Mouse (Mus musculus) c-Kit-positive CD71-positive TER-119-negative erythroid progenitor cells, embryonic 14.5 days (primary cell): Measurements from ENCODE around the gene Rundc3b.

Source experiments
- DNase-seq: peaks from one replicate; pipeline ENCODE4 v3.0.0-alpha.2; 2013; ENCODE audit warnings: low read depth

The Rundc3b gene

GRCm38 (mm10) chr5:8622596-8623231 is at the start of gene Rundc3b:
Gene Rundc3b, minus strand, starts transcription at chr5:8622952.
- peak; percentile 58 for DNase-seq

GRCm38 (mm10) chr5:8669606-8670005 is 46.9 kb upstream of the Rundc3b start:
- DNase-seq: no peak

DNA sequence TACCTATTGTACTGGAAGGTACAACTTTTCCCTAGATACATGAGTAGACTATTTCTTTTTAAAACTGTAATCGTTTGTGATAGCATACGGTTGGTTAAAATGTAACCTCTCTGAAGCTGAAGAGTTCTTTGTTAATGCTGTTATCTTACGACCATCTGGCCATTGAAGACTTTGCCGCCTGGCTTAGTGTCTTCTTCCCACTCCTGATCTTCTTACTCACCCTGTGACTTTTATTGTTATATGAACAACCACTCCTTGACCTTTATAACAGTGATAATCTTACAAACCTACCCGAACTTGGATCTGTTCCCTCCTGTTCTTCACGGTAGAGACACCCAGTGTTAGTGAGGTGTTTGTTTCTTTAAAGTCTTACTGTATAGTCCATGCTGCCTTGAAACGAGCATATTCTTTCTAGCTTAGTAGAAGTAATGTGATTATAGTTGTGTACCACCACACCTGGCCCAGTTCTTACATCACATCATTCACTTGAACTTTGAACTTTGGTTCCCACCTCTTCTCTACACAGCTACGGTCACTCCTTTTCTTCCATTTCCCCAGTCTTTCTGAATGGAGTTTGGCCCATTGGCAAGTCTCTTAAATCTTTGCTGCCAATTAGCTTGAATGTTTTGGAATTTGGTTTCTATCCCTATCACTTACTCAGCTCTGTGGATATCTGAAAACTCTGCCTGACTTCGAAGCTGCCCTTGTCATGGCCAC is 45.2 kb upstream of the Rundc3b start:
- DNase-seq: no peak

GRCm38 (mm10) chr5:8664678-8665077 is 41.9 kb upstream of the Rundc3b start:
- no peak for DNase-seq

GRCm38 (mm10) chr5:8660738-8661151 is 38.0 kb upstream of the Rundc3b start:
- no peak for DNase-seq

DNA sequence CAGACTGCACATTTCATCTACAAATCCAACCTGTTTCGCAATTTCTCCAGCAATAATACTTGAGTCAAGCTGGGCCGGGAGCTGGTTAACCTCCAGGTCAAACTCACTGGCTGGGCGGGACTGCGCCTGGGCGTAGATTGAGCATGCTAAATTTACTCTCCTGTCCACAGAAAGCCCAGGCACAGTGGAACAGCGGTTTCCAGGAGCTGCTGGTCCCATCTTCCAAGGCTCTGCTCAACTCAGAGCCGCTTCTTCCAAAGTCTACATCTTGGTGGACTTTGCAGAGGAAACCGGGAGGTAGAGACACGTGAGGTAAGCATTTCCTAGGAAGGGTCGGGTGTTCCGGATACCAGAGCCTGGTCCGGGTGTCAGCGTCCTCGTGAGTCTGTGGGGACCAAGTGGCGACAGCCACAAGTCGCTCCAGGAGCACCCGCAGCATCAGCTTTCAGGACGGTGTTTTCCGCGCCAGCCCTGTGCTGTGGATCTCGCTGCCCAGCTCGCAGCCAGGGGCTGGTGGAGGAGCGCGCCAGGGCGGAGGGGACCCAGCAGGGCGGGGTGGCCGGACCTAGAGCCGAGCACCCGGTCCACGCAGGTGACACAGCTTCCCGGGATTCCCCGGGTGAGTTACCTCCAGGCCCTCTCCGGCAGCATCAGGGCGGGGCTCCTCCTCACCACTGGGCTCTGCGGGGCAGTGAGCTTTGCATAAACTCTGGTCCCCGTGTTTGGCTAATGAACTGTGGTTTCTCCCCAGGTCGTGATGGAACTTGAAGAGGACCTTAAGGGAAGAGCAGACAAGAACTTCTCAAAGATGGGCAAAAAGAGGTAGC is 37.4 kb upstream of the Rundc3b start, which contains the start of gene Abcb1a:
Gene Abcb1a (plus strand): TSS at position 167 of the 827 bp plus-strand sequence.
- DNase-seq: no peak

DNA sequence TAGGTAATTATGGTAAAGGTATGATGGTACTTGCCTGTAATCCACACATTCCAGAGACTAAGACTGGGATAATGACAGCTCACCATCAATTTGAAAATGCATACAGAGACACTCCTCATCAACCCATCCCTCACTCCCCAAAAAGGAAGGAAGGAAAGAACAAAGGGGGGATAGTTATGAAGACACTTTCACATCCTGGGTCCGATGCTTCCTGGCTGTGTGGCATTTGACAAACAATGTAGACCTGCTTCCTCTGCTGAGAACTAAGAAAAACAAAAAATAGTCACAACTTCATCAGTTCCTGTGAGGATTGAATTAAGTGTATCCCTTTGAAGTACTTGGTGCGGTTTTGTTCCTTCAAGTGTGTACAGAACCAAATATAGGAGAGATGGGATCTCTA is 29.3 kb upstream of the Rundc3b start:
- no peak for DNase-seq

DNA sequence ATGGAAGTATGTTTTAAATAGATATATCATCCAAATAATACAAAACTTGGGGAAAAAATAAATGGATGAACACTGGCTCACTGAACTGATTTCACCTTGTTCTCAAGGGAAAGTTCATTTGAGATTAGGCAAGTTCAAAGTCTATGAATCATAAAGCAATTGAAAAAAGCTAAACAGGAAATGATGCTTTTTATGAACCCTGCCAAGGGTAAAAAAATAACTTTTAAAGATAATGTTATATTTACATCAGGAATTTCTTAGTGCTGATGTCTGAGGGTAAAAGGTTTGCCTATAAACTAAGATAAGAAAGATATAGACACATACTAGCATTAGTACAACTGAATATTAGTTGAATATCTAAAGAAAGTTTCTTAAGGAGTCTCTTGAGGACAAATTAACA is 26.0 kb upstream of the Rundc3b start:
- DNase-seq: no peak

GRCm38 (mm10) chr5:8648300-8648699 is 25.5 kb upstream of the Rundc3b start:
- no peak for DNase-seq

- no peak for DNase-seq
Observed at GRCm38 (mm10) chr5:8634489-8634975, 11.8 kb upstream of the Rundc3b start.

DNA sequence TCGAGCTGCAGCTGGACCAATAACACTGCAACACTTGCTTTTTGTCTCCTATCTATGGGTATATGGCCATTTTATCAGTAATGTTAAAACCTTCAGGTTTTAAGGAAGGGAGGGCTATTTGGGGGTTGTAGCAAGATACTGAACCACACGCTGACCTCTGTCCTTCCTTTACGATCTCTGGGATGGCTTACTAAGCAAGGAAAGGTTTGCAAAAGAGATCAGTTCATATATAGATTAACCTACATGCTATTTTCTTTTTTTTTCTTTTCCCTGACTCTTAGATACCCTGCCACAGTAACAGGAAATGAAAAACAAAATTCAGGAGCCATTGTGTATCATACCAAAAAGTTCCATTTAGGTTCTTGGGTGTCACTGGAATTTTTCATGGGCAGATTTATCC is 10.1 kb upstream of the Rundc3b start:
- DNase-seq: no peak

DNA sequence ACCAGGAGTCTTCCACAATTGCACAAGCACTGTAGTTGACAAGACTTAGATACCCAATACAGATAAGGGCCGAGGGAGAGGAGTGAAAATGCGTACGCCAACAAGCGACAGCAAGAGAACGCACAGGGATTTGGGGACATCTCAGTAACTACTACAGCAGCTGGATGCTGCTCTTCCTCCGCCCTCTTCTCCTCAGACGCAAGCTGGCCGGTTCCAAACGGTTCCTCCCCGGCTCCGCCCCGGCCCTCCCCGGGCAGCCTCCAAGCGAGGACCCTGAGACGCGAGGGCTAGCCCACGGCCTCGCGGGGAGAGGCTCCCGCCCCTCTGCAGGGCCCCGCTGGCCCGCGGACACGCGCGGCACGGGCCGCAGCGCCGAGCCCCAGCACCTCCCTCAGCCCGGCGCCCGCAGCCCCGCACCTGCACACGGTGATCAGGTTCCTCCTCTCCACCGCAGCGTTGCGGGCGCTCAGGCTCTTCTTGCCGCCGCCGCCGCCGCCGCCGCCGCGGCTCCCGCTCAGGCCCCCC is 619 bp downstream of the Rundc3b start:
- DNase-seq: no peak

- no peak for DNase-seq
Observed at GRCm38 (mm10) chr5:8571118-8571517, 51.6 kb downstream of the Rundc3b start.

DNA sequence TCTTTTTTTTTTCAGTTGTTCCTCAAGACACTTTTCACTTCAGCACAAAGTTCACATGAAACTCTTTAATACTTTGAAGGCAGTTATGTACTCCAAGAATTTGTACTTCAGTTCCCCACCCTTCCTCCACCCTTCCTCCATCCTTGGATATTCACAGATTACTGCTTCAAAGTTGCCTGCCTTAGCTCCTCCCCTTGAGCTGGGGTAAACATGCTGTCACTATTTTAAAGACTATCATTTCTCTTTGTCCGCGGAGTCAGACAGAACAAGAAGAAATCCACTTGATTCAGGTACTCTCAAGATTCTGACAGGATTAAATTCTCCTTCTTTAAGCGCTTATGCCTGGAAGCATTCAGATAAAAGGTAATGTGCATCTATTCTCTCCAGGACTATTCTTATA is 55.9 kb downstream of the Rundc3b start:
- no peak for DNase-seq

DNA sequence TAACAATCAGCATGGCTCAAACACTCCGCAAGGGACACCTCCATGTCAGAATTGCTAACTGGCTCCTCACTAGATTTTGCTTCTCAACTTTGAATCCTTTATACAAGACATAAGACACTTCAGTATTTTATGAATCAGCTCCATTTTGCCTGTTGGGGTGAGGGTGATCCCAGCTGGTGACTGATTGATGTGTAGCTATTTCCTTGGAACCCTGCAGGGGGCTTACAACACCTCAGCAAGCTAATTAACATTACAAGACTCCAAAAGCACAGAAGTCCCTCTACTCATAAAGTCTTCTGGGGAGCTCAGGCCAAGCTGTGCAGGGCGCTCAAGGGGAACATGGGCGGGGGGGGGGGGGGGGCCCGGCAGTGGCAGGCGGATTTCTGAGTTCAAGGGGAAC is 78.2 kb downstream of the Rundc3b start:
- DNase-seq: no peak

- no peak for DNase-seq
Observed at GRCm38 (mm10) chr5:8542631-8543207, 80.0 kb downstream of the Rundc3b start.

DNA sequence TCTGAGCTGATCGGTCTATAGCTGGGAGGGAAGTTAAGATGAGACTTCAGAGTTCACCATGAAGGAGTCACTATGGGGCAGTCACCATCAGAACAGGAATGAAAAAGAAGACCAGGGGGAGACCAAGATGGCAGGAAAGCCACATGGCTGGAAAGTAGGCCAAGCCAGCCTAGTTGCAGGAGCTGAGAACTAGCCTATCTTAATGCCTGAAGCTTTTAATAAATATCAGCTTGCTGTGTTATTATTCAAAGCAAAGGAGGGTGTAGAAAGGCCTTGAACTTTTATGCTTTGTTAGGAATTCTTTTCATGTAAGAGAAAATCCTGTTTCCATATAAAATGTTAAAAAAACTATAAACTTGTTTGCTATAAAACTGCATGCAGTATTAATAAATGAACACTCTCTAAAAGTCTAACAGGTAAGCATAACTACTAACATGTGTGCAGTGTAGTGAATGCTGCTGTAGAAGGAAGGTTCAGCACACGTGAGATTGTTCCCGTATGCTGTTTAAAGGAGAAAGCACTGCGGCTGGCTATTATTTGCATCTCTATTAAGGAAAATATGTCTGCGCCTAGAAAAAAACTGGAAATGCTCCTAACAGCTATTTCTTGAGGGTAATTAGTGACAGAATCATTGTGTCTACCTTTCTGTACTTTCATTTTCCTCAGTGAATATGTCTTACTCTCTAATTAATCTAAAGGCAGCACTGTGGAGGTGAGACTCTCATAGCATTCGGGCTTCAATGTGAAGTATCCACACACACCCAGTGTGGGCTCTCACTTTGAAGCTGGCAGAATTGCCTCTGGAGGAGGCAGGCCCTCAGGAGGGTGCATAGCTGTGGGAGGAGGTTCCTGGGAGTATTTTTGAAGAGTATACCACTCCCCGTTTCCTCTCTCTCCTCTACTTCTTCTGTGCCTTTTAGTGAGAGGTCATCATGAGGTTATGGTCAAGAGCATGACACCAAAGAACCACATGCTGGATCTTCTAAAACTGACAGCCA is 81.3 kb downstream of the Rundc3b start:
- DNase-seq: no peak

DNA sequence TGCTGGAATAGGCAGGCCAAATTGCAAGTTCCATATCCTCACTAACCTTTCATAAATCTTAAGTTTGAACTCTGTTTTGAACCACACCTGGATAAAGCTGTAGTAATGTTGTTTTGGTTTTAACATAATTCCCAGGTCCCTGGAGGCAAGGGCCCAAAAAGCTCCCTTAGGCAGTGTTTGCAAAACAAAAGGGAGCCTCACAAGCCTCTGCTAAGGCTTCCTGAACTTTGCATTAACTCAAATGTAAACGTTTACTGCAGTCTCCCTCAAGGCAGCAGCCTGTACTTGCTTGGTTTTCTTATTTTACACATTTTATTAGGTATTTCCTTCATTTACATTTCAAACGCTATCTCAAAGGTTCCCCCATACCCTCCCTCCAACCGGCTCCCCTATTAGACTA is 103.7 kb downstream of the Rundc3b start:
- no peak for DNase-seq

DNA sequence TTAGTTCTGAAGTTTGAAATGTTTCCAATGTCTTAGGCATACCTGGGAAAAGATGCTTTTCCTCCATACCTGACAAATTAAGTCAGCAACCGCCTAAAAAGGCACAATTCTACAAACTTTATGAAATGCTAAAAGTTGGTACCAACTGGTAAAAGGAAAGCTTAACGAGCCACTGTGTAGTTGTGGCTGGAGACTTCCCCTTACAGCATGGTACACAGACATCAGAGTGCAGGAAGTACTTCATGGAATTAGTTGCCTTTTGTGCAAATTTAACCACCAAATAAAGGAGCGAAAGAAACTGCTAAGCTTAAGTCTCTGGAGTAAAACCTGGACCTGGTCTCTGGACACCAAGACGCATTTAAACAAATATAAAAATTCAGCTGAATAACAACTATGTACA is 131.0 kb downstream of the Rundc3b start:
- no peak for DNase-seq

- no peak for DNase-seq
Observed at GRCm38 (mm10) chr5:8489471-8490110, 133.2 kb downstream of the Rundc3b start.
